Mouse (Mus musculus) adrenal gland, adult (tissue): ENCODE results near the gene Ttc7b.
A peak's percentile ranks its signal among the peaks of the same experiment; 100 is the strongest.

Experiments
- DNase-seq, 2 experiments: peaks; one replicate each; pipeline ENCODE4 v3.0.0; 2022 to 2023; ENCODE audit warnings: low spot score in 1 of 2; ENCODE audit not compliant: inconsistent age in 2 of 2

The Ttc7b gene

GRCm38 (mm10) chr12:100282025-100282885 is 238.4 kb downstream of the Ttc7b start:
- no peak for DNase-seq

DNA sequence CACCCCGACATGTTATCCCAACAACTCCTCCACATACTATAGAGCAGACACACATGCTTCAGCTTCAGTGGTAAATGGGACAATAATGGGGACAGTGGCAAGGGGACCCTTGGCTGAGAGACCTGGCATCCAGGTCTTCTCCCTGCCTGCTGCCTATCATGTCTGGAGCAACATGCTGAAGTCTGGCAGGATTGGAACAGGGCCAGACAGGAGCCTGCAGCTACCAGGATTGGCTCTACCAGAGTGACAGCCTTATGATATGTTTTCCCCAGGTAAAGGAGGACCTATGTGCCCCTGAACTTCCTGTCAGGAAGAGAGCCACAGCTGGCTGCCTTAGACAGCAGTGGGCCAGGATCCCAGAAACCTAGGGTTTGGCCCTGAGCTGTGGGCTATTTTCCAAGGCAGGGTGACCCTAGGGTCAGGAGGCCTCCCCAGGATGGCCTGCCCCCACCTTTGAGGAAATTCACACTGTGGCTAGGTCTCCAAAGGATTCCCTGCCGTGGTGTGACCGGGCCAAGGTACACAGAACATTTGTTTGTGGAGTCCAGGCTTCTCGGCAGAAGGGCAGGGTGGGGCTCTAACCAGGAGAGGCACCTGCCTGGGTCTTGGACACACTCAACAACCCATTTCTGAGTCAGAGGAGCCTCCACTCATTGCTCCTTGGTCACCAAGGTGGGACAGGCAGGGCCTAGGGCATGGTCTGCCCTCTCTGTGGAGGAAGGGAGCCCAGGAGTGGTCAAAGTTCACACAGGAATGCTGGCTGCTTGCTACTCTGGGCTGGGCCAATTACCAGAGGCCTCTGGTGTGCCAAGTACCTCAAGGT is 239.4 kb downstream of the Ttc7b start:
- peak; percentile 54 to 80 for DNase-seq

- no peak for DNase-seq
Measured at GRCm38 (mm10) chr12:100279898-100280297, 240.7 kb downstream of the Ttc7b start.

DNA sequence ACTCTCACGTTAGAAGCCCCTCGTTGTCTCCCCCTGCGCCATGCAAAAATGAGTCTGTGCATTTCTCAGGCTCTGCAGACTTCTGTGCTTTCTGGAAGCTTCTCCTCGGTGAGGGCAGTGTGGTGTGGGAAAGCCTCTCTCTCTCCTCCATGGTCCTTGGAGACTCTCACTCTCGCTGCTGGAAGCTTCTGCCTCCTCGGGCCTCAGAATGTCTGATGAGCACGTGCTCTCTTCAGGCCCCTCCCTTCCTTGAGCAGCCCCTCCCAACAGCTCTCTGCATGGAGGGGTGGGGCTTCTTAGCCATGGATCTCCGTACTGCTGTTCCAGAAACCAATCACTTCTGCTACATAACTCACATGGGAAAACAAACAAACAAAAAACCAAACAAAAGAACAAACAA is 242.3 kb downstream of the Ttc7b start:
- no peak for DNase-seq

GRCm38 (mm10) chr12:100277534-100277905 is 243.1 kb downstream of the Ttc7b start:
- no peak for DNase-seq

GRCm38 (mm10) chr12:100276607-100277533 is 243.8 kb downstream of the Ttc7b start:
- DNase-seq = peak; percentile 63 to 77

GRCm38 (mm10) chr12:100275850-100276249 is 244.8 kb downstream of the Ttc7b start:
- peak; percentile 92 to 97 for DNase-seq

DNA sequence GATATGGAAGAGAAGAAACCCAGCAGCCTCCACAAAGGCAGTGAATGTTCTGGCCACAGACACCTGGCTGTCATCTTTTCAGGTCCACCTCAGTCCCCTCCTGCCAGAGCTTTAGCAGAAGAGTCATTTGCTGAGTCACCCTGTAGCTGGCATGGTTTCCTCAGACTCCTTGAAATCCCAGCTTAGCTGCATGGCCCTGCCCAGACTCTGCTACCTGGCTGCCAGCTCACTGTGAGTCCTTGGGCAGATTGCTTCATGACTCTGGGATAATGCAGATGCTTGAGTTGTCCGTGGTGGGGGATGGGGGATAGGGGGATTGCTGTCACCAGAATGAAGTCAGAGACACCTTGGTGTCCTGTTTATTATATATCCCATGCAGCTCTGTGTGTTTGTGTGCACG is 247.6 kb downstream of the Ttc7b start:
- peak; percentile 79 to 90 for DNase-seq

- peak; percentile 42 to 76 for DNase-seq
Measured at GRCm38 (mm10) chr12:100269967-100270662, 250.5 kb downstream of the Ttc7b start.

DNA sequence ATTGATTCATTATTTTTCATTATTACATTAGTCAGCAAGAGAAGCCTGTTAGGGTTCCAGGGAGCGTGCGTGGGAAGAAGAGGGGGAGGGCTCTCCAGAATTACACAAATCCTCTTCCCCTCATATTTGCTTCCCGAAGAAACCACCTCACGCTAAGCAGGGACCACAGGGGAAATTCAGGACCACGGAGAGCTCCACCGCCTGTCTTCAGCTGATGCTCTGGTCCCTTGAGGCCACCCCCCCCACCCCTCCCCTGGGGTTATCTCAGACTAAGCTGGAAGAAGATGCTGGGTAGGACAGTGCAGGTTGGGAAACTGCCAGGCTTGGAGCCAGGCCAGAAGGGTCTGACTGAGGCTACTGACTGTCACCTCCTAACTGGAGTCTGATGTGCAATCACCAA is 252.6 kb downstream of the Ttc7b start:
- peak; percentile 47 to 76 for DNase-seq

- DNase-seq = peak; percentile 71 to 79
Measured at GRCm38 (mm10) chr12:100265546-100266309, 254.9 kb downstream of the Ttc7b start.

DNA sequence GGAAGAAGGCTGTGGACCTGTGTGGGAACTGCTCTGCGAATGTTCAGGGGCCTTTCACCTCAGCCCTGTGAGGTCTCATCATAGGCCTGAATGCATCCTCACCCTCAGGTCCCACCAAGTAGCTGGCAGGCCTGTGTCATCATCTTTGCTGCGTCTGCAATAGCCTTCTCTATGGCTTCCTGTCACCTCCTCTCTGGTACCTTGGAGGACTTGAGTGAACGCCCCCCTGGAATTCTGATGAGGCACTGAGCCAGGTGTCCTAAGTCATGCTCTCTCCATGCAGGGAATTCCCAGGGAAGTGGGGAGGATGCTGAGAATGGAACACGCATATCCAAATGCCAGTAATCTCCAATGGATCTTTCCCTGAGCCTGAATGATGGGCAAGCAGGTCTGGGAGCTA is 255.7 kb downstream of the Ttc7b start:
- no peak for DNase-seq

DNA sequence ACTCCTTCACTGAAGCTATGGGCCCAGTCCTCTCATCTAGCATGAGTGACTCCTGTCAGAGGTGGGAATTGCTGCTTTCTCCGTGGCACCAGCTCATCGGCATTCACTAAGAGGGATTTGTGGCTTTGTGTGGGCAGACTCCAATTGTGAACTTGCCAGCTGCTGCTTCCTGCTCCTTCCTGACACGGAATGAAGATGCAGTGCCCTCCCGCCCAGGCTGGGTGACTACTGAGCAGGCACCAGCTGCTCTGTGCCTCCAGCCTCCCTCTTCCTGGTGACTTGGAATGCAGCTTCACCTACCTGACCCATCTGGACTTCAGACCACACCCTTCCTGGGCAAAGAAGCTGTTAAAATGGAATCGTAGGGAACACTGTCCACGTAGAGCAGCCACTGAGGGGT is 257.8 kb downstream of the Ttc7b start:
- DNase-seq = no peak

DNA sequence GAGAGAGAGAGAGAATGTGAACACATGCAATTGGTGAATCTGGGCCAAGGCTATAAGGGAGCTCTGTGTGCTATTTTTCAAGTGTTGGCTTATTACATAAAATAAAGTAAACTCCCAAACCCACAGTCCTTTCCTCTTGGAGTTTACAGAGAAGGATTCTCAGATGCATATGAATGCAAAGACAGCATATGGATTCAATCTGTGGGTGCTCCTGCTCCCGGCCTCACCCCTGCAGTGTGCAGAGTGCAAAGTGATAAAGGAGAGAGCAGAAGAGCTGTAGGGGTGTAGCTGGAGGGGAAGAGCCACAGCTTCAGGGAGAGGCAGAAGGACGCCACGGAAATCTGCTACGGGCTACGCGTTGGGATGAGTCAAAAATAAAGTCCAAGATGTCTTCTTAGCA is 258.9 kb downstream of the Ttc7b start:
- no peak for DNase-seq

- no peak for DNase-seq
Measured at GRCm38 (mm10) chr12:100260151-100260550, 260.5 kb downstream of the Ttc7b start.

DNA sequence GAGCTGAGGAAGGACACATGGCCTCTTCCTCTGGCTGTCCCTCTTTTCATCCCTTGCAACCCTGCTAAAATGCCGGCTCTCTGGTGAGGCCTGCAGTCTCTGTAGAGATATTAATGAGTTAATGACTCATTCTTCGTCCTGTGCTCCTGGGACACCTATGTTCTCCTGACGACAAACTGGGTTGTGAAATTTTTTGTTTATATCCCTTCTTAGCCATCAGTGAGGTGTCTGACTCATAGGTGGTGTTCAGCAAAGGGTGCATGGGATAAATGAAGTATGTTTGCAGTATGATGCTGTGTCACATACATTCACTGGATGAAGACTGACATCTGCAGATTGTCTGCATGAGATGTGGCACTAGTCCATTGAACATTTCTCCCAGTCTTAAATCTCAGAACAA is 262.8 kb downstream of the Ttc7b start:
- DNase-seq = no peak

GRCm38 (mm10) chr12:100255441-100255949 is 265.1 kb downstream of the Ttc7b start:
- no peak for DNase-seq

GRCm38 (mm10) chr12:100254471-100254870 is 266.2 kb downstream of the Ttc7b start:
- no peak for DNase-seq
